Mouse (Mus musculus): ENCODE measurements around the gene Gm21988. TPM values are rescaled to one million over a fixed set of nuclear protein-coding genes. Genes with fewer than 3 reads are reported as not detected.

The Gm21988 gene
- polyA plus RNA-seq, 1 experiment from 2014 or later: 9.3 TPM

GRCm38 (mm10) chr11:70198332-70198731, 41.3 kb downstream of the Gm21988 start:
- no peaks in the 10 kb centered on the region for H3K4me1 ChIP-seq (ENCODE audit: control insufficient read depth, insufficient read depth, low read length)
- no peak overlapping the region for H3K4me2 ChIP-seq
- H3K4me3 ChIP-seq (ENCODE audit: low read depth, low read length): no peak overlapping the region
- no peaks in the 10 kb centered on the region for H3K36me3 ChIP-seq (ENCODE audit: control insufficient read depth, insufficient read depth, low read length)
- no peak for ATAC-seq (replicated peaks; ENCODE audit: insufficient number of reproducible peaks, low FRiP score, low TSS enrichment)
- no peak overlapping the region for H3K9ac ChIP-seq (ENCODE audit: low read depth, low read length)
- no peak overlapping the region for H3K27ac ChIP-seq (ENCODE audit: low read depth, low read length)
- 83% methylated on average over 3 of the region's 3 CpGs for WGBS (ENCODE audit: insufficient replicate concordance)
- no peaks in the 10 kb centered on the region for H3K27me3 ChIP-seq (ENCODE audit: control insufficient read depth, insufficient read depth, low read length)
- no peaks in the 10 kb centered on the region for H3K9me3 ChIP-seq (replicated peaks; ENCODE audit: control insufficient read depth, low read length)

- H3K4me1 ChIP-seq (ENCODE audit: control insufficient read depth, insufficient read depth, low read length): no peaks in the 10 kb centered on the region
- ATAC-seq (replicated peaks; ENCODE audit: insufficient number of reproducible peaks, low FRiP score, low TSS enrichment): no peak
- WGBS (ENCODE audit: insufficient replicate concordance): 53% methylated on average over 11 of the region's 11 CpGs
- H3K27ac ChIP-seq (ENCODE audit: low read depth, low read length): no peak overlapping the region
- H3K9me3 ChIP-seq (replicated peaks; ENCODE audit: control insufficient read depth, low read length): no peaks in the 10 kb centered on the region
- H3K9ac ChIP-seq (ENCODE audit: low read depth, low read length): no peak overlapping the region
- H3K4me2 ChIP-seq: no peak overlapping the region
- H3K27me3 ChIP-seq (ENCODE audit: control insufficient read depth, insufficient read depth, low read length): no peaks in the 10 kb centered on the region
- H3K36me3 ChIP-seq (ENCODE audit: control insufficient read depth, insufficient read depth, low read length): no peaks in the 10 kb centered on the region
- no peak overlapping the region for H3K4me3 ChIP-seq (ENCODE audit: low read depth, low read length)
Observed at GRCm38 (mm10) chr11:70193354-70194285, 46.0 kb downstream of the Gm21988 start.

- no peak for ATAC-seq (replicated peaks; ENCODE audit: insufficient number of reproducible peaks, low FRiP score, low TSS enrichment)
- H3K4me1 ChIP-seq (ENCODE audit: control insufficient read depth, insufficient read depth, low read length): no peaks in the 10 kb centered on the region
- 82% methylated on average over 4 of the region's 4 CpGs for WGBS (ENCODE audit: insufficient replicate concordance)
- no peak overlapping the region for H3K4me3 ChIP-seq (ENCODE audit: low read depth, low read length)
- H3K4me2 ChIP-seq: no peak overlapping the region
- no peak overlapping the region for H3K9ac ChIP-seq (ENCODE audit: low read depth, low read length)
- H3K27me3 ChIP-seq (ENCODE audit: control insufficient read depth, insufficient read depth, low read length): no peaks in the 10 kb centered on the region
- H3K9me3 ChIP-seq (replicated peaks; ENCODE audit: control insufficient read depth, low read length): no peaks in the 10 kb centered on the region
- no peaks in the 10 kb centered on the region for H3K36me3 ChIP-seq (ENCODE audit: control insufficient read depth, insufficient read depth, low read length)
- H3K27ac ChIP-seq (ENCODE audit: low read depth, low read length): no peak overlapping the region
Observed at GRCm38 (mm10) chr11:70192157-70192556, 47.5 kb downstream of the Gm21988 start.

- H3K27me3 ChIP-seq (ENCODE audit: control insufficient read depth, insufficient read depth, low read length): no peaks in the 10 kb centered on the region
- H3K9ac ChIP-seq (ENCODE audit: low read depth, low read length): no peak overlapping the region
- H3K4me3 ChIP-seq (ENCODE audit: low read depth, low read length): no peak overlapping the region
- WGBS (ENCODE audit: insufficient replicate concordance): 81% methylated on average over 6 of the region's 6 CpGs
- no peak overlapping the region for H3K27ac ChIP-seq (ENCODE audit: low read depth, low read length)
- no peaks in the 10 kb centered on the region for H3K4me1 ChIP-seq (ENCODE audit: control insufficient read depth, insufficient read depth, low read length)
- no peak for ATAC-seq (replicated peaks; ENCODE audit: insufficient number of reproducible peaks, low FRiP score, low TSS enrichment)
- no peak overlapping the region for H3K4me2 ChIP-seq
- H3K36me3 ChIP-seq (ENCODE audit: control insufficient read depth, insufficient read depth, low read length): no peaks in the 10 kb centered on the region
- H3K9me3 ChIP-seq (replicated peaks; ENCODE audit: control insufficient read depth, low read length): no peaks in the 10 kb centered on the region
Observed at GRCm38 (mm10) chr11:70191188-70191587, 48.4 kb downstream of the Gm21988 start.

GRCm38 (mm10) chr11:70189319-70190134, 50.1 kb downstream of the Gm21988 start:
- Histone ChIP-seq H3K36me3 (ENCODE audit: control insufficient read depth, insufficient read depth, low read length) (no peaks in the 10 kb centered on the region), H3K4me3 (ENCODE audit: low read depth, low read length) (no peak overlapping the region), H3K4me1 (ENCODE audit: control insufficient read depth, insufficient read depth, low read length) (no peaks in the 10 kb centered on the region), H3K27me3 (ENCODE audit: control insufficient read depth, insufficient read depth, low read length) (no peaks in the 10 kb centered on the region), H3K9ac (ENCODE audit: low read depth, low read length) (no peak overlapping the region), H3K9me3 (replicated peaks; ENCODE audit: control insufficient read depth, low read length) (no peaks in the 10 kb centered on the region), H3K27ac (ENCODE audit: low read depth, low read length) (no peak overlapping the region), H3K4me2 (no peak overlapping the region)
- no peak for ATAC-seq (replicated peaks; ENCODE audit: insufficient number of reproducible peaks, low FRiP score, low TSS enrichment)
- 85% methylated on average over 28 of the region's 28 CpGs for WGBS (ENCODE audit: insufficient replicate concordance)

MicroRNA genes within 50 kb of the gene (microRNA counts, 519-probe panel; counts per million panel counts)
- microRNA mmu-miR-195 (2,180 counts per million, percentile 3 among the panel's probes with 10 or more counts), microRNA mmu-miR-497 (32.2 counts per million)

Small RNAs within 50 kb of the gene (microRNA-seq; reads per million reads assigned to microRNA genes)
- gene Mir195a (ENCODE audit: borderline number of aligned reads) (670 reads per million, percentile 82 among the genes with 10 or more reads in this experiment), gene Mir497 (ENCODE audit: borderline number of aligned reads) (not detected), gene Mir497b (ENCODE audit: borderline number of aligned reads) (not detected)

Other genes starting within 250 kb of the Gm21988 start
- 481 and 489 TPM in 2 replicates for gene Gabarap, start 248.7 kb downstream of the Gm21988 start, polyA plus RNA-seq (2014; fragmentation: Nextera tagmentation; extraction: Ambion mirVana)
- gene Phf23, start 244.1 kb downstream of the Gm21988 start, polyA plus RNA-seq (2014; fragmentation: Nextera tagmentation; extraction: Ambion mirVana): 27.3 and 29.9 TPM in 2 replicates
- 18.6 and 18.9 TPM in 2 replicates for gene Dvl2, start 239.2 kb downstream of the Gm21988 start, polyA plus RNA-seq (2014; fragmentation: Nextera tagmentation; extraction: Ambion mirVana)
- gene Acadvl, start 224.4 kb downstream of the Gm21988 start, polyA plus RNA-seq (2014; fragmentation: Nextera tagmentation; extraction: Ambion mirVana): 94.1 and 111 TPM in 2 replicates
- 10.2 and 10.4 TPM in 2 replicates for gene Dlg4, start 222.9 kb downstream of the Gm21988 start, polyA plus RNA-seq (2014; fragmentation: Nextera tagmentation; extraction: Ambion mirVana)
- 0.13 TPM in 1 of 2 replicates, not detected in the other for gene Asgr1, start 185.7 kb downstream of the Gm21988 start, polyA plus RNA-seq (2014; fragmentation: Nextera tagmentation; extraction: Ambion mirVana)
- gene Asgr2, start 147.2 kb downstream of the Gm21988 start, polyA plus RNA-seq (2014; fragmentation: Nextera tagmentation; extraction: Ambion mirVana): 0.57 TPM in 1 of 2 replicates, not detected in the other
- 0.17 and 0.29 TPM in 2 replicates for gene Mgl2, start 109.5 kb downstream of the Gm21988 start, polyA plus RNA-seq (2014; fragmentation: Nextera tagmentation; extraction: Ambion mirVana)
- not detected in 2 replicates for gene Clec10a, start 83.6 kb downstream of the Gm21988 start, polyA plus RNA-seq (2014; fragmentation: Nextera tagmentation; extraction: Ambion mirVana)
- gene Slc16a11, start 27.1 kb downstream of the Gm21988 start, polyA plus RNA-seq (2014; fragmentation: Nextera tagmentation; extraction: Ambion mirVana): 0.36 and 0.39 TPM in 2 replicates
- gene Slc16a13, start 18.8 kb downstream of the Gm21988 start, polyA plus RNA-seq (2014; fragmentation: Nextera tagmentation; extraction: Ambion mirVana): 7.6 and 7.8 TPM in 2 replicates
- gene Bcl6b, start 10.0 kb downstream of the Gm21988 start, polyA plus RNA-seq (2014; fragmentation: Nextera tagmentation; extraction: Ambion mirVana): 11.9 and 13.0 TPM in 2 replicates
- gene 0610010K14Rik, start 1.9 kb downstream of the Gm21988 start, polyA plus RNA-seq (2014; fragmentation: Nextera tagmentation; extraction: Ambion mirVana): 129 and 132 TPM in 2 replicates
- 170 and 183 TPM in 2 replicates for gene Rnasek, start within 50 bp of the Gm21988 start, polyA plus RNA-seq (2014; fragmentation: Nextera tagmentation; extraction: Ambion mirVana)
- gene Alox12, start 15.5 kb upstream of the Gm21988 start, polyA plus RNA-seq (2014; fragmentation: Nextera tagmentation; extraction: Ambion mirVana): 5.8 and 6.1 TPM in 2 replicates
- gene Alox12e, start 82.8 kb upstream of the Gm21988 start, polyA plus RNA-seq (2014; fragmentation: Nextera tagmentation; extraction: Ambion mirVana): 0.11 TPM in 1 of 2 replicates, not detected in the other
- gene Alox15, start 112.2 kb upstream of the Gm21988 start, polyA plus RNA-seq (2014; fragmentation: Nextera tagmentation; extraction: Ambion mirVana): 0.06 TPM in 1 of 2 replicates, not detected in the other
- gene Pelp1, start 170.2 kb upstream of the Gm21988 start, polyA plus RNA-seq (2014; fragmentation: Nextera tagmentation; extraction: Ambion mirVana): 22.1 and 27.5 TPM in 2 replicates
- gene Arrb2, start 192.8 kb upstream of the Gm21988 start, polyA plus RNA-seq (2014; fragmentation: Nextera tagmentation; extraction: Ambion mirVana): 11.6 and 12.9 TPM in 2 replicates
- gene Med11, start 212.1 kb upstream of the Gm21988 start, polyA plus RNA-seq (2014; fragmentation: Nextera tagmentation; extraction: Ambion mirVana): 28.6 and 31.2 TPM in 2 replicates
- gene Zmynd15, start 219.6 kb upstream of the Gm21988 start, polyA plus RNA-seq (2014; fragmentation: Nextera tagmentation; extraction: Ambion mirVana): 1.1 and 1.9 TPM in 2 replicates
- gene Cxcl16, start 220.2 kb upstream of the Gm21988 start, polyA plus RNA-seq (2014; fragmentation: Nextera tagmentation; extraction: Ambion mirVana): 6.2 and 7.3 TPM in 2 replicates

All from heart, embryonic 11.5 days (tissue).